26 mouse cellular contexts compared by ENCODE assay signal in genomic region chr17:86839308-86839707, GRCm38 (mm10).
A peak's percentile ranks its signal among the peaks of the same experiment; 100 is the strongest.
DNase-seq lines count a peak whose midpoint lies in the region; ATAC-seq and TF ChIP-seq lines count a peak whose summit lies in the region.
"Had no signal": no experiment of that assay in that cellular context is flagged by ENCODE, and none has a peak within 500 bp of the region (broad histone marks: within the 10 kb centered on the region; RNA-seq: fewer than 3 reads in every experiment).

No protein-coding gene starts in this region.

- H3K27me3 ChIP-seq in heart, adult 2 months (ENCODE audit: control insufficient read depth, insufficient read depth, low read length), result no peaks in the 10 kb centered on the region
- no peaks in the 10 kb centered on the region for H3K27me3 ChIP-seq in midbrain, embryonic 10.5 days (ENCODE audit: low read depth, poor library complexity, severe bottlenecking)
- no peaks in the 10 kb centered on the region for H3K27me3 ChIP-seq in midbrain, embryonic 15.5 days (replicated peaks)
- H3K27me3 ChIP-seq: CH12.LX; forebrain, embryonic 15.5 days; heart, embryonic 13.5 days had no signal

- TF ChIP-seq CTCF in heart, adult 2 months (IDR thresholded peaks at IDR 0.05), result no peak
- TF ChIP-seq CTCF in brain, embryonic 14.5 days (IDR thresholded peaks at IDR 0.05; ENCODE audit: borderline replicate concordance, extremely low read depth, insufficient read depth, insufficient read length), result no peak

- TF ChIP-seq EP300 in heart, adult 2 months (IDR thresholded peaks at IDR 0.05; ENCODE audit: insufficient read depth, low read depth, low read length), result no peak

- H3K9me3 ChIP-seq in midbrain, embryonic 10.5 days (replicated peaks), result no peaks in the 10 kb centered on the region
- no peaks in the 10 kb centered on the region for H3K9me3 ChIP-seq in midbrain, embryonic 15.5 days
- H3K9me3 ChIP-seq: forebrain, embryonic 10.5 days; forebrain, embryonic 15.5 days; heart, embryonic 13.5 days had no signal

- H3K27ac ChIP-seq in heart, adult 2 months, result no peak overlapping the region
- no peak overlapping the region for H3K27ac ChIP-seq in midbrain, embryonic 10.5 days (replicated peaks)
- no peak overlapping the region for H3K27ac ChIP-seq in midbrain, embryonic 15.5 days
- H3K27ac ChIP-seq: forebrain, embryonic 10.5 days; forebrain, embryonic 15.5 days; heart, embryonic 13.5 days; hindbrain, embryonic 14.5 days; hindbrain, postnatal 0 days had no signal

- DNase-seq in heart, adult 11 months, result peak; percentile 78
- no peak for DNase-seq in heart, adult 2 months
- DNase-seq in midbrain, embryonic 10.5 days (ENCODE audit: low spot score), result peak; percentile 9
- DNase-seq in brain, embryonic 14.5 days (ENCODE audit: low read depth), result peak; percentile 13
- DNase-seq in retina, postnatal 7 days (ENCODE audit: low read depth, low spot score), result peak; percentile 19
- no peak for DNase-seq in kidney, postnatal 36 days
- DNase-seq: adrenal gland, adult 2 months; adrenal gland, postnatal 14 days; B cell, adult 2 months; cerebellum, adult 11-12 months; cerebellum, adult 8-10 months; cerebellum, postnatal 10 days; cerebellum, postnatal 36 days; embryo, embryonic 11 days; gastrocnemius, postnatal 25 days; heart, postnatal 14 days; heart, postnatal 4 days had no signal

- H3K4me1 ChIP-seq in heart, adult 2 months (ENCODE audit: control insufficient read depth, insufficient read depth, low read length), result no peaks in the 10 kb centered on the region
- H3K4me1 ChIP-seq in midbrain, embryonic 10.5 days, result 0 out of 2 replicates have a peak, but pooled peaks cover 2% of the 10 kb centered on the region
- no peaks in the 10 kb centered on the region for H3K4me1 ChIP-seq in midbrain, embryonic 15.5 days
- H3K4me1 ChIP-seq: forebrain, embryonic 15.5 days; heart, embryonic 13.5 days had no signal

- intact Hi-C loops in heart, adult 2 months (cut with DNase I), result no loop called here

- no peak overlapping the region for H3K4me3 ChIP-seq in heart, adult 2 months
- no peak overlapping the region for H3K4me3 ChIP-seq in midbrain, embryonic 10.5 days
- H3K4me3 ChIP-seq in midbrain, embryonic 15.5 days, result no peak overlapping the region
- H3K4me3 ChIP-seq: forebrain, embryonic 10.5 days; forebrain, embryonic 15.5 days; heart, embryonic 13.5 days had no signal

- no peaks in the 10 kb centered on the region for H3K36me3 ChIP-seq in heart, adult 2 months (ENCODE audit: control insufficient read depth, insufficient read depth, low read length)
- H3K36me3 ChIP-seq in midbrain, embryonic 10.5 days, result no peaks in the 10 kb centered on the region
- H3K36me3 ChIP-seq in midbrain, embryonic 15.5 days (replicated peaks), result no peaks in the 10 kb centered on the region
- H3K36me3 ChIP-seq: forebrain, embryonic 10.5 days; forebrain, embryonic 15.5 days; G1E; heart, embryonic 13.5 days had no signal

- H3K9ac ChIP-seq in heart, adult 2 months (ENCODE audit: low read depth, low read length), result no peak overlapping the region
- no peak overlapping the region for H3K9ac ChIP-seq in midbrain, embryonic 15.5 days
- H3K9ac ChIP-seq: forebrain, embryonic 15.5 days; heart, embryonic 13.5 days; hindbrain, embryonic 14.5 days had no signal

- WGBS in heart, adult 2 months, result 84% methylated on average over 5 of the region's 5 CpGs
- WGBS in midbrain, embryonic 10.5 days, result 58% methylated on average over 5 of the region's 5 CpGs
- WGBS in midbrain, embryonic 15.5 days, result 54% methylated on average over 5 of the region's 5 CpGs

- TF ChIP-seq POLR2A in heart, adult 2 months (IDR thresholded peaks at IDR 0.05; ENCODE audit: insufficient read depth, low read depth, low read length), result no peak
- no peak for TF ChIP-seq POLR2A in brain, embryonic 14.5 days (IDR thresholded peaks at IDR 0.05; ENCODE audit: borderline replicate concordance, extremely low read depth, insufficient read depth, insufficient read length, poor library complexity, severe bottlenecking)

- no peak overlapping the region for H3K4me2 ChIP-seq in midbrain, embryonic 15.5 days
- H3K4me2 ChIP-seq: forebrain, embryonic 15.5 days; heart, embryonic 13.5 days; hindbrain, embryonic 14.5 days had no signal

- H3K79me2 ChIP-seq in heart, adult 2 months (replicated peaks; ENCODE audit: control insufficient read depth, insufficient read depth, low read length), result no peaks in the 10 kb centered on the region

- ATAC-seq in midbrain, embryonic 15.5 days (replicated peaks), result no peak
- ATAC-seq: forebrain, embryonic 15.5 days; hindbrain, postnatal 0 days; inflammation-experienced regulatory T-cells, adult 6 months had no signal

Comparison
In these comparisons a context has a peak if more than half of its experiments do, and no peak if none do; other contexts are left out.
1. DNase-seq: peak in heart, adult 11 months (single experiment), midbrain, embryonic 10.5 days (single experiment), brain, embryonic 14.5 days (single experiment) and retina, postnatal 7 days (single experiment); none in heart, adult 2 months (0 of 2) and kidney, postnatal 36 days (0 of 2).